ENCODE assay signal across 26 mouse cellular contexts in the genomic region with DNA sequence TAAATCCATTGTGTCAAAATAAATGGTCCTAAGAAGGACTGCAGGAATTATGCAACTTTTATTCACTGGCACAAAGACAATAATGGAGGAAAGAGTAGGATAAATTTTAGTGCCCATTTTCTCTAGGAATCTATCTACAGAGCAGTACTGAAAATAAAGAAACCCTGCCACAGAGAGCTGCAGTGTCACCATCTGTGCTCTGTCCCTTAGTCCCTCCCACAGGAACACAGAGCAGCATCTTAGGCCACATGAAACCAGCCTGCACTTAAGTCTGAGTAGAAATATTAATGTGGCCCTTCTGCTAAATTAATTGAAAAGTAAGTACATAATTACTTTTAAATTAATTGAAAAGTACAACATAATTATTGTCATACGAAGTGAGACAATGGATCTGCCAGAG. TPM values are rescaled to one million over a fixed set of nuclear protein-coding genes. Genes with fewer than 3 reads are reported as not detected.
"Had no signal": no experiment of that assay in that cellular context is flagged by ENCODE, and none has a peak within 500 bp of the region (broad histone marks: within the 10 kb centered on the region; RNA-seq: fewer than 3 reads in every experiment).

No protein-coding gene starts in this region.

- H3K4me3 ChIP-seq: embryonic facial prominence, embryonic 10.5 days; embryonic facial prominence, embryonic 12.5 days; embryonic facial prominence, embryonic 13.5 days; embryonic facial prominence, embryonic 15.5 days; erythroblast, embryonic 14.5 days; forebrain, embryonic 10.5 days; forebrain, embryonic 12.5 days; forebrain, embryonic 13.5 days; forebrain, embryonic 15.5 days; gastrocnemius, adult 2 months; heart, adult 2 months had no signal

- DNase-seq: cerebellum, adult 9-11 months; cerebellum, postnatal 10 days; cerebellum, postnatal 14 days; cerebellum, postnatal 25 days; cerebellum, postnatal 36 days; embryo, embryonic 11 days; forebrain, postnatal 0 days; gastrocnemius, adult 2 months; gastrocnemius, postnatal 10 days; gastrocnemius, postnatal 14 days; gastrocnemius, postnatal 25 days; gastrocnemius, postnatal 36 days; heart, adult 11 months; heart, adult 18-20 months; heart, adult 2 months had no signal

- H3K4me1 ChIP-seq: embryonic facial prominence, embryonic 10.5 days; embryonic facial prominence, embryonic 12.5 days; embryonic facial prominence, embryonic 13.5 days; embryonic facial prominence, embryonic 15.5 days; forebrain, embryonic 10.5 days; forebrain, embryonic 12.5 days; forebrain, embryonic 13.5 days; forebrain, embryonic 15.5 days had no signal

- H3K27me3 ChIP-seq: embryonic facial prominence, embryonic 12.5 days; embryonic facial prominence, embryonic 13.5 days; embryonic facial prominence, embryonic 15.5 days; forebrain, embryonic 12.5 days; forebrain, embryonic 13.5 days; forebrain, embryonic 15.5 days had no signal

- H3K9me3 ChIP-seq: embryonic facial prominence, embryonic 10.5 days; embryonic facial prominence, embryonic 12.5 days; embryonic facial prominence, embryonic 13.5 days; embryonic facial prominence, embryonic 15.5 days; forebrain, embryonic 10.5 days; forebrain, embryonic 12.5 days; forebrain, embryonic 13.5 days; forebrain, embryonic 15.5 days had no signal

- ATAC-seq: forebrain, embryonic 13.5 days; forebrain, embryonic 14.5 days; forebrain, embryonic 15.5 days; forebrain, embryonic 16.5 days; forebrain, postnatal 0 days had no signal

- H3K27ac ChIP-seq: embryonic facial prominence, embryonic 10.5 days; embryonic facial prominence, embryonic 12.5 days; embryonic facial prominence, embryonic 13.5 days; embryonic facial prominence, embryonic 15.5 days; forebrain, embryonic 10.5 days; forebrain, embryonic 12.5 days; forebrain, embryonic 13.5 days; forebrain, embryonic 15.5 days; gastrocnemius, adult 2 months; heart, adult 2 months had no signal

- H3K9ac ChIP-seq: embryonic facial prominence, embryonic 12.5 days; embryonic facial prominence, embryonic 13.5 days; embryonic facial prominence, embryonic 15.5 days; forebrain, embryonic 12.5 days; forebrain, embryonic 13.5 days; forebrain, embryonic 15.5 days; forebrain, postnatal 0 days had no signal

- H3K4me2 ChIP-seq: embryonic facial prominence, embryonic 12.5 days; embryonic facial prominence, embryonic 13.5 days; embryonic facial prominence, embryonic 15.5 days; forebrain, embryonic 12.5 days; forebrain, embryonic 13.5 days; forebrain, embryonic 15.5 days had no signal

RNA-seq across cellular contexts. Expression of a gene that starts 12.4 kb away (rescaled TPM):
- polyA plus RNA-seq: erythroblast, embryonic 14.5 days had no signal
